Mouse (Mus musculus): ENCODE results near the gene Tmem268.

Tmem268 gene

DNA sequence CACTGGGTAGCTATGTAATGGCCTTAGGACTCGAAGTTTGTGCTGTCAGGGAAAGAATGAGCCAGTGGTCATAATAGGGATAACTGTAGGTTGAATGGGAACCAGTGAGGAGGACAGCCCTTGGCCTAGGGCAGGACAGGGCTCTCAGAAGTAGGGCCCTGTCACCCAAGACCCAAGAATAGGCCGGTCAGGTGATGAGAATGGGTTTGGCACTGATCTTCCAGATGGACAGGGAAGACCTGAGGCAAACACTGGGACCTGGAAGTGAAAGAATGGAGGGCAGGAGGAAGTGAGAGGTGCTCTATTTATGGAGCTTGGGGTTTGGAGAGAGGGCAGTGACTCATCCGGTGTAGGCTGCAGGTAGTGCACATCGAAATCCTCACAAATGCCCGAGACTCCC is 1.9 kb upstream of the Tmem268 start:
- no peak for DNase-seq

DNA sequence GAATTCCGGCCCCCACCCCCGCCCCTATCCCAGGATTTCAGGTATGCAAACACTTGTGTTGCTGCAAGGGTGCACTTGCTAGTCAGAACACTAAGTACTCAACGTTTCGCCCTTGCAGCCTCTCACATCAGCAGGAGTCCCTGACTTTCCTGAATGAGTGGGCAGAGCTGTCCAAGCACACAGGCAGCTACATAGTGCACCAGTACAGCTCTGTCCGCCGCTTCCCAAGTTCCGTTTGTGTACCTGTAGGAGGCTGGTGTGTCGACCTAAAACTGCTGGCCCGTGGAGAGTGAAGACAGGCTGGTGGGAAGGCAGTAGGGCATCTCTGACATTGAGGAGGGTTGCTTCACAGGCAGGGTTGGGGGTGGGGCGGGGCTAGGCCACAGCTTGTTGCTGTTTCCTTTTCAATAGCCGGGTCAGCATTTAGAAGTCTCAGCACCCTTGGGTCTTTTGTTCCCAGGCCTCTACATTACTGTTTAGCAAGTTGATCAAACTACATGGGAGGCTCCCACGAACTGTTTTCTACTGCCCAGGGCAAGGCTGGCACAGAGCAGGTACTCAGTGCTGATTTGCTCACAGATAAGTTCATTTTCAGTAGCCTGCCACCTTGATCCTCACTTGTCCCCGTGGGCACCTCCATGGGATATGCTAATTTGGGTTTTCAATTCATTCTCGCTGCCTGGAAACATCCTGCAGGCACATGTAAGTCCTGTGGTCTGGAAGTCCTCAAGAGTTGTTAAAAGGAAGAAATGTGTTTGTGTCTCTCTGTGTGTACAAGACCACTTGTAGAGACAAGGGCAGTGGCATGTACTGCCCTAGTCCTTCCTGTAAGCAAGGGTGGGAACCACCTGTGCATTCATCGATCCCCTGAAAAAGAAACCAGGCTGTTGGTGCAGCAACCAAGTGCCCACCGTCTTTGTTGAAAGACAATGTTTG is 1.2 kb upstream of the Tmem268 start:
- peak in 1 of 2 experiments; percentile 22 for DNase-seq

DNA sequence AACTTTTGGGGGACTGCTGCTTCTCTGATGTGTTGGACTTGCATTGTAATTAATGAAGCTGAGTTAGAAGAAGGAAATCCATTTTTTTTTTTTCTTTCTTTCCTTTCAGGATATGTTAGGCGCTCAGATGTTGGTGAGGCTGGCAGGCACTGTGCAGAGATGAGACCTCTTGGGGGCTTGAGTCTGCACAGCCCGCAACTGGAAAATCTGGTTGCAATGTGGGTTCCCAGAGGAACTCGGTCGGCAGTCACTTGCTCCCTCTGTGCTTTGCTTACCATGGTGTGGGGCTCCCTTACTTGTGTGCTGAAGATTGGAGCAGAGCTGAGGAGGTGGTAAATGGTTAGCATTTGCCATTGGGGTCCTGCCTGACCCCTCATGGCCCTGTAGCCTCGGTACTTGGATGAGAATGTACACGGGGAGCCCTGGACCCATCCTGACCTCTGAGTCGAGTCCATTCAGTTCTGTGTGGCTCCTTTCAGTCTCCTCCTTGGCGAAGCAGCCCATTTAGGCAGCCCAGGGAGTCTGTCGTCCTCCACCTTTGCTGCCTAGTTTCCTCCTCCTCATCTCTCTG is 631 bp downstream of the Tmem268 start:
- DNase-seq: no peak

DNA sequence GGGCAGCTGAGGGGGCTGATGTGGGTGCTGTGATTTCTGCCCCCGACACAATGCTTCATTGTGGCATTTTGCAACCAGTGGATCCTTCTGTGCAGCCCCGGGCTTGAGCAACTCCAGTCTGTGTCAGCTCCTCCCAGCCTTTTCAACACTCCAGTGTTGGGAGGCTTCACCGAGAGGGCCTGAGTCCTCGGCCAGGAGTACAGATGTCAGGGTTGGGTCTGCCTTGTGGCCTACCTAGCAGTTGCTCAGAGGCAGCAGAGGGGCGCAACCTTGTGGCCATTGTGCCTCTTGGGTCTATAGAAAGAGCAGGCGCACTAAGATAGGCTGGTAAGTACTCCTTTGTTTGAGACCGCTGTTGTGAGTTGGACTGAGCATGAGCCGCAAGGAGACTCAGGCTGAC is 1.5 kb downstream of the Tmem268 start:
- peak in 1 of 2 experiments; percentile 28 for DNase-seq

DNA sequence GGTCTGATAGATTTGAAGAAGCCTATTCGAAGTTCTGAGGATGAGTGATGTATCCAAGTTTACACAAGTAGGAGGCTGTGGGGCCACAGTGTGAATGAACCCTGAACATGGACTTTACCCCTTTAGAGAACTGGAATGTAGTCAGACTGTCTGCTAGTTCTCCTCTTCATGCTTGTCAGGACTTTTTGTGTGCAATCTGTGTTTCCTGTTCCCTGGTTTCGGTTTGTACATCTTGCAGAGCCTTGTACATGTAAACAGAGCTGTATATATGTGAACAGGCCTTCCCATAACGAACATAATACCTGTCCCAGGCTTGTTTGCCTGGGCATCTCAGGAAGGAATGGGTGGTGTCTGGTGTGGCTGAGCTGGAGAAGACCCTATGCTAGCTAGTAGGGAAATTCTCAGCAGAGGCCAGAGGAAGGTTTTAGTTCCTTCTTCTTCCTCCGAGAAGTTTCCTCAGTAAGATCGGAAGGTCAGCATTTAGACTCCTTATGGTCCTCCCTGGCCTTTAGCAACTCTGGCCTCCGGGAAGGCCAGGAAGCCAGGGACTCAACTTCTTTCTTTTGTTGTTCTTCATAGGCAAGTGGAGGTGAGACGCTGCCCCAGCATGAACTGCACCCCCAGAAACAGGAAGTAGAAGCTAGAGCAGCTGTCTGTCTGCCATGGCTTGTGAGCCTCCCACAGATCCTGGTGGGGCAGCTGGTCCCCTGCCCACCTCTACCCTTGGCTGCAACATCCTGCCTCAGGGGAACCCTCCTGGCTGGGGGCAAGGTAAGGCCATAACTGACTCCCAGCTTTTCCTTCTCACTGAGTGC is 3.5 kb downstream of the Tmem268 start:
- DNase-seq: peak; percentile 51 to 53

DNA sequence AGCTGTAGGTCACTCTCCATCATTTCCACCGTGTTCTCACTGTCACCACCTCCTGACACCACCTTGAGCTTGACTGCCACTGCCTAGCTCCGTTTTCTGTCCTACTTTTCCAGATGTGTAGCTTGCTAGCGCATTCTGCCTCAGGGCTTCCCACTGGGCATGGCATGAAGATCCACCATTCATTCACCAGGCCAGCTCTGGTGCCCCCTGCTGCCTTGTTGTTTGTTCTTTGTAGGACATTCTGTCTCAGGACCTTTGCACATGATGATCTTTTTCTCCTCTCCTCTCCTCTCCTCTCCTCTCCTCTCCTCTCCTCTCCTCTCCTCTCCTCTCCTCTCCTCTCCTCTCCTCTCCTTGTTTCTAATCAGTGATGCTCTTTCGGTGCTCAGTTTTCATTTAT is 4.2 kb downstream of the Tmem268 start:
- DNase-seq: no peak

DNA sequence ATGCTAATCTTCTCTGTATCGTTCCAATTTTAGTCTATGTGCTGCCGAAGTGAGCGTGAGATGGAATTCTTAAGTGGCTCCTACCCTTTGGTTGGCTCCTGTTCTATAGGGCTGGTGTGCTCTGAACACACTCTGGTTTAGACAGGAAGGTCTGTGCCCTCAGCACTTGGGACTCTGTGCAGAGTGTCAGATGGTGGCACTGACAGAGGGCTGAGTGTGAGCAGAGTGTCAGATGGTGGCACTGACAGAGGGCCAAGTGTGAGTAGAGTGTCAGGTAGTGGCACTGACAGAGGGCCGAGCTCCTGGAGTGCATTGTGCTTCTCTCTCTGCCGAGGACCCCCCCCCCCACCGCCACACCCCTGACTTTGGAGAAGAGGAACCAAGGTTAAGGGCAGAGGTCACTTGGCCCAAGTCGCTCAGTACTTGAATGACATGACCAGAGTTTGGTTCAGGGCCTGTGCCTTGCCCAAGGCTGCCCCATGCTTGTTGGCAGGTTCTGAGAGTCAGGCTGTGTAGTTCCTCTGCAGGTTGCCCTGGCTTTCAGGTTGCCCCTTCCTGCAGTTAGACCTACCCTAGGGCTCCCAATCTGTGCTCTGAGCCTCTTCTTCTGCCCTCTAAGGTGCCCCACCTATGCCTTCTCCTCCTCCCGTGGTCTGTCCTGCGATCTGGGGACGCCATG is 9.3 kb downstream of the Tmem268 start:
- DNase-seq: no peak

DNA sequence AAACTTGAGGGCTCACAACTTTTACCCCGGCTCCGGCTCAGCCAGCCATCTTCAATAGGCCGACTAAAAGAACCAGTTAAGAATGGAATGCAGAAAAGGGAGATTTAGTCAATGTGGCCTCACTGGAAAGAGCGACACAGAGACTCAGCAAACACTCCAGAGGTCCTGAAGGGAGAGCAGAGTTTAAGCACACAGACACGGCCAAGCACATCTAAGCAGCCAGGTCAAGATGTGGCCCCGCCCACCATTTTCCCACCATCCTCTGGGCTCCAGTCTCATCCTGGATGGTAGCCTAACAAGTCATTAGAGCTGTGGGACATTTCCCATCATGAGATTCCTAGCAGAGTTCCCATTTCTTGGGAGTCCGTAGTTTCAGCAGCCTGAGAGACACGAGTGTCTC is 10.7 kb downstream of the Tmem268 start:
- no peak for DNase-seq

DNA sequence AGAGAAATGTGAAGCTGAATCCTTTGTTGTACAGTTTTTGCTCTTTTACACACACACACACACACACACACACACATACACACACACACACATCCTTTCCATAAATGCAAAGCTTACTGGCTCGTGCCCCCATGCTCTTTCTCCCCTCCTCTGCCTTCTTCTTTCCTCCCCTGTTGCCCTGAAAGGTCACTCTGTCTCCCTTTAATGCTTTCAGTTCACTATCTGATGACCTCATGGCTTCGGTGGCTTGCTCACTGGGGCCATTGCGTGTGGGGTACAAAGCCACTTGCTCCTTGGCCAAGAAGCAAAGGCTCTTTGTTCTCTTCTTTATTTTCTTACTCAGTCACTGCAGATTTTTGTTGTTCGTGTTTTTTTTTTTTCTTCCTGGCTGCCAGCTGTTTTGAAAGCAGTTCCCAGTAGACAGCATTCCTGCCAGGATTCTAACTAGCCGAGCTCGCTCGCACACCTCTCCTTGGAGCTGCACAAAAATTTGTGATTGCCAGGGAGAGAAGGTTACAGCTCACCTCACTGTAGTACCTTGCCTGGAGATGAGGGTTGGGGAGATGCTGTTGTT is 11.7 kb downstream of the Tmem268 start:
- no peak for DNase-seq

DNA sequence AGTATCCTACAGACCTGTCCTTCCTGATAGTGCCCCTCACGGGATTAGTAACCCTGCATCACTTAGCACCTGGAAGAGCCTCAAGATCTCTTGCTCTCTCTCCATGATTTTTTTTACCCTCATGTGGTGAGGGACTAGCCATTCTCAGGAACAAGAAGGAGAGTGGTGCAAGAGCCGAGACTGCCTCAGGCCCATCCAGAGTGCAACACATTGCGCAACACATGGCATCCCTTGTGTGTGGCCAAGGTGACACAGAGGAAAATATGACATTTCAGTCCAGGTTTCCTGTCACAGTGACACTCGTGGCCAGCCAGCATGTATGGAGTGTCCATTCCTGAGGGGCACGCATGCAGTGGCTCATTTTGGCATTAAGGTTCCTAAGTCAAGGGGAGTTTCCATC is 14.0 kb downstream of the Tmem268 start:
- no peak for DNase-seq

DNA sequence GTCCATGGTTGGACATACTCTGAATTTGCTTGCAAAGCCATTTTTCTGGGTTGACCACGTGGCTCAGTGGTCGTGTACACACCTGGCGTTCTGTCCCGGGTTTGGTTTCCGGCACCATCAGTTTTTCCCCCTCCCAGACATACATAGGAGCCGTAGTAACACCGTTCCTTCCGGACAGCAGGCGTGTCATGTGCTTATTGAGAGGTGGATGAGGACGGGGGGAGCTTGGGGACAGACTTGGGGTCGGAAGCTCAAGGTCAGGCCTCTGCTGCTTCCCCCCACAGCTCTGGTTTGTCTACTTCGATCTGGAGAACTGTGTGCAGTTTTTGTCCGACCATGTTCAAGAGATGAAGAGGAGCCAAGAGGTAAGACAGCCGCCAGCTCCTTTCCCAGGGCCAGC is 21.1 kb downstream of the Tmem268 start:
- no peak for DNase-seq

DNA sequence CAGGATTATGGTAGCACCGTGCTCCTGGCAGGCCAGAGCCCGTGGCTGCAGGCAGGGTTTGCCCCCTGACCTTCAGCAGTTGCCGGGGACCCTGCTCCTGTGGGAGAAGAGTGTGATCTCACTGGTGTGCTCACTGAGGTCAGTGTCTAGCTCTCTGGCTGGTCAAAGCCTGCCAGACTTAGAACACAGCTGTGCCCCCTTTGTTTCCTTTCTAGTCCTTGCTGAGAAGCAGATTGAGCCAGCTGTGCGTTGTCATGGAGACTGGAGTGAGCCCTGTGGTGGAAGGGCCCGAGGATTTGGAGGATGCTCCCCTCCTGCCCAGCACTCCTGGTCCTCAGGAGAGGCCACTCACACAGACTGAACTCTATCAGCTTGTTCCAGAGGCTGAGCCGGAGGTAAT is 21.5 kb downstream of the Tmem268 start:
- no peak for DNase-seq

DNA sequence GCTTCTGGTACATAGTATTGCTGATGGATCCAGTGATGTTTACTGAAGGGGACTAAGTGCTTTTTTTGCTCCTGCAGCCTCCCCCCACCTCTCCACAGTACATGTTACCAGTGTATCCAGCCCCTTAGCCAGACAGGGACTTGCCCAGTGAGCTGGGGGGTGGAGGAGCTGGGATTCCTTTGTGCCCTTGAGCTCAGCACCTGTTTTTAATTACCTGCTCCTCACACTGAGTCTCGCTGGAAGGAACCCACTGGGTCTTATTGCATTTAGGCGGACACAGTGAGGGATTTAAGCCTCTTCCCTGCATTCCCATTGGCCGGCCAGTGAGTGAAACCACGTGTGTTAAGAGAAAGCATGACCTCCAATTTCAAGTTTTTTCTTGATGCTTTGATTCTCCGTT is 24.0 kb downstream of the Tmem268 start:
- no peak for DNase-seq

DNA sequence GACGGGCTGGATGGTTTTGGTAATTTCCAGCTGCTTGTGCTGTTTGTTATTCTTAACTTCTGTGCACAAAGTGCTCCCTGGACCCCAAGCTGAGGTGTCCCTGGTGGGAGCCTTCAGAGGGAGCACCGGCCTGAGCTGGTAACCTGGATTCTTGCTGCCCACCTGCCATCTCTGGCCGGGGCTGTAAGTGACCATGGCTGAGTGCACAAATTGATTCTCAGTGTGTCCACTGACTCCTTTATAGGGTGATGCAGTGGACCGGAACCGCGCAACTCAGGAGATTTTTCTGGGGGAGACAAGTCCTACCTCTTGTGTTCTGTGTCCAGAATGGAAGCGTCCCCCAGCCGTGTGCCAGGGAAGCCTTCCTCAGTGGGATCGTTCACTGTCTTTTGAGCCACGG is 26.6 kb downstream of the Tmem268 start:
- DNase-seq: no peak

DNA sequence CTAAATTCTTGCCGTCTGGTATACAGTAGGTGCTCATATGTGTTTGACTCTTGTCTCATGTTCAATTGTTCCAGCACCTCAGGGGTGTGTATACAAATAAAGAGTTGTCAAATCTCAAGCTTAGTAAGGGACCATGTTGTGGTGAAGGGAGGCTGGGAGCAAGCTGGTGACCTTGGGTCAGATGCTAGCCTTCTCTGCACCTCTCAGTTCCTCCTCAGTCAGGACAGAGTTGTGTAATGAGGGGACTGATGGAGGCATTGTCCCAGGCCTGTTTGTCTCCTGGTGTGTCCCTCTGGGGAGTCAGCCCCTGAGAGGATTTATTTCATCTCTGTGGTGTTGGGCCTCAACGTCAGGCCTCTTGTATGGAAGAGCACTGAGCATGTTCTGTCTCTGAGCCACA is 27.7 kb downstream of the Tmem268 start:
- DNase-seq: no peak

DNA sequence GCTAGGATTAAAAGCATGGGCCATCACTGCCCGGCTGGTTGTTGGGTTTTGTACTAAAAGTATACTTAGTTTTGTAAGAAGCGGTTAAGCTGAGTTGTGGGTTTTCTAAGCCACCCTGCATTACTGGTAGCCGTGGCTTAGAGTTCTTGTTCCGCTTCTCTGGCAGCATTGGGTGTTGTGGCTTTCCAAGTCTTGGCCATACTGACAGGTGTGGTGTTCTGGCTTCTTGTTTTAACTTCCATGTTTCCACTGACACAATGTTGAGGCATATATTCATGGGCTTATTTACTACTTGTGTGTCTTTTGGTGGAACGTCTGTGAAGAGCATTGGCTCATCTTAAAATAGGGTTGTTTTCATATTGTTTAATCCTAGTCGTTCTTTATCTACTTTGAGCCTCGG is 31.4 kb downstream of the Tmem268 start:
- no peak for DNase-seq

DNA sequence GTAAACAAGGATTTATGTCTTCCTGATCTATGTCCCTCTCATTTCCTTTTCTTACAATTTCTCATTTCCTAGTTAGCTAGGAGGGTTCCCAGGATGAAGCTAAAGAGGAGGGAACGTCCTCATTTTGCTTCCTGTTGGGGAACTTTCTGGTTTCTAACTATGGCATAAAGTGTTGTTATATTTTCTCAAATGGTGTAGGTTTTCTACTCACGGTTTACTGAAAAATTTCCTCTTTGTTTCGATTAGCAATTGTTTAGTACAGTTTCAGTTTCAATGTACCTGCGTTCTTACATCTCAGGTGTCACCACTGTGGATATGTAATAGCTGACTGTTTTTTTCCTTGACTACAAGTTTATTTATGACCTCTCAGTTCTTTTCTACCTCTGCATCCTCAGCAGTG is 32.0 kb downstream of the Tmem268 start:
- DNase-seq: no peak

DNA sequence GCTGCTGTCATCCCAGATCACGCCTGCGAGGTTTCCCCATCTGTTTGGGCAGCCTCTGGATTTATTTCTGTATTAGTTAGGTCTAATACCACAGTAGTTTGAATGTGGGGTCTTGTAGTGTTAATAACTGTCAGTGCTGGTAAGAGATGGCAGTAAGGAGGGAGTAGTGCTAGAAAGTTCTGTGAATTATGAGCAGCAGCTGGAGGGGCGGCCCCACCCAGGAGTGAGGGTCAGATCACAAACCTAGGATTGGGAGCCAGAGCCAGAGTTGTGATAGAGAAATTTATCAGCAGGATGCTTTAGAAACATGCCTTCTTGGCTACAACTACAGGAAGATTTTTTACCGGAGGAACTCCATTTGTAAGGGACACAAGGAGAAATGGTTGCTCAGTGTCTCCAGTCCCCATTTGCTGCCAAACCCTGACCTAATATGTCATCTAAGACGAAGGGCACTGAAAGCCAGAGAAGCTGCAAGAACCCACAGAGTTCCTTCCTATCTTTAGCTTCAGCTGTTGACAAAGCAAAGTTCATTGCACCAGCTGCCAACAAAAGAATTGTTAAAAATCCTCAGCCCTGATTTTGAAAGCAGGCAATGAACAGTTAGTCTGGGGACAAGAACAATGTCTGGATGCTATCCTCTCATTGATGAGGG is 36.0 kb downstream of the Tmem268 start:
- DNase-seq: no peak

DNA sequence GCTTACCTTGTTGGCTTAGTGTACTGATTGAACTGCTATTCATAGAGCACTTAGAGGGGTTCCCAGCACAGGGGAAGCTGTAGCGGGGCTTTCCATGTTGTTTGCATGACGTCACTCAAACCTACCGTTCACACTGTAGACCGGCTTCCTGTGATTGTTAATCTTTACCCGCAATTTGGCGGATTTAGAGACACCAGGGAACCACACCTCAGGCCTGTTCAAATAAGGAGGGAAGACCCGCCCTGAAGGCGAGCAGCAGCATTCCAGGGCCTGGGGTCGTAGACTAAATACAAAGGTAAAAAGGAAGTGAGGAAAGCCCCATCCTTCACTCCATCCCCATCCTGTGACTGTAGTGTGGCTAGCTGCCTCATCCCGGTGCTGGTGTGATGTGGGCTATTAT is 36.7 kb downstream of the Tmem268 start:
- DNase-seq: no peak

DNA sequence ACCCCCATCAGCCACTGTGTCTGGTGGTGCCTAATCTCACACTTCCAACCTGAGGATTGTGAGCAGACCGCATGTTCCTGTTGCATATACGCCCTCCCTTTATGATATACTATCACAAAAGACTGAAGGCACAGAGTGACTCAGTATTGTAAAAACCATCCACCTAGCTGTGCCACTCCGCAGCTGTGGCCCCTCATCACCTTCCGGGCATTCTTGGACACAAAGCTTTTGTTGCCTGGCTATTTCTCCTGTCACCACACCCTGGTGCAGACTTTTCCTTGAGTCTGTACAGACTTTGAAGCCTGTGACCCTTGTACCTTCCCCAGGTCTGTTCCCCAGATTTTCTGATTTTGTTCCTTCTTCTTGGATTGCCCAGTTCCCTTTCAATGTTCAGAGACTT is 37.4 kb downstream of the Tmem268 start:
- DNase-seq: no peak

DNA sequence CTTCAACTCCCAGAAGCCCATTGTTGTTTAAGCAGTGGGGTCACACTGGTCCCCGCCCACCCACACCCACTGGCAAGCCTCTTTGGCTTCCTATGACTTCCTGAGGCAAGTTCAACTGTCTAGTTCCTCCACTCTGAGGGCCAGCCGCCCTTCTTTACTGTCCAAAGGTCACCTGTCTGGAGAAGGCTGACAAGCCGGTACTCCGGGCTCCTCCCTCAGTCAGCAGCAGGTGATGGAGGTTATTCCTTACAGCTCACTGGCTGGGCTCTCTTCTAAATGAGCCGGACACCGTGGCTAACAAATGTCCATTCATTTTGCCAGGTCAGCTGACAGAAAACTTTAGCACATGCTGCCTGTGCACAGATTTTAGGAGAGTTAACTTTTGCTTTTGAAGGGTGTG is 42.2 kb downstream of the Tmem268 start:
- DNase-seq: no peak

DNA sequence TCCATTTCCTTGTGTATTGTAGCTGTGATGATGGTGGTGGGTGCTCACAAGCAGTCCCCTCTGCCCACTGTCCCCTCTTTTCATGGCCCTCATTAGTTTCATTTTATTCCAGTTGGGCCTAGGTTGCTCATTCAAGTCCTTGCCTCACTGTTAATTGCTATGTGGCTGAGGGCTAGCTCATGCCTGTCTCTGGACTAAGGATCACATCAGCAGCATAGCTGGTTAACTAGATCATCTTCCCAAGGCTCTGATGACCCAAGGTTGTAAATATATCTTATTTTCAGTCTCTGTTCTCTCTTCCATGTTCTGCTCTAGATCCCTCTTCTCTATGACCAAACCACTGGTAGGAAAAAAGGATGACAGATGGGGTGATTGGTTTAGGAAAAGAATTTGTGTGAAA is 42.7 kb downstream of the Tmem268 start:
- DNase-seq: no peak
